Mouse (Mus musculus): ENCODE measurements around the gene Gm20924.
"Not testable (repeated sequence)": the region's sequence is repeated elsewhere in the genome, so short reads cannot be mapped to it uniquely, and the experiment has no call there.

The Gm20924 gene

GRCm38 (mm10) chrY:65207427-65207826, at the start of gene Gm20924:
Gene Gm20924, minus strand, starts transcription at chrY:65207527.
- not testable (repeated sequence) for DNase-seq (ENCODE audit: low spot score)
